Mouse (Mus musculus) urinary bladder, postnatal 10 days (tissue): ENCODE measurements around the gene Hoxc12.
A peak's percentile ranks its signal among the peaks of the same experiment; 100 is the strongest.

Experiments used
- DNase-seq: peaks from one replicate; pipeline ENCODE4 v3.0.0; 2022; ENCODE audit warnings: low spot score

Gene Hoxc12

DNA sequence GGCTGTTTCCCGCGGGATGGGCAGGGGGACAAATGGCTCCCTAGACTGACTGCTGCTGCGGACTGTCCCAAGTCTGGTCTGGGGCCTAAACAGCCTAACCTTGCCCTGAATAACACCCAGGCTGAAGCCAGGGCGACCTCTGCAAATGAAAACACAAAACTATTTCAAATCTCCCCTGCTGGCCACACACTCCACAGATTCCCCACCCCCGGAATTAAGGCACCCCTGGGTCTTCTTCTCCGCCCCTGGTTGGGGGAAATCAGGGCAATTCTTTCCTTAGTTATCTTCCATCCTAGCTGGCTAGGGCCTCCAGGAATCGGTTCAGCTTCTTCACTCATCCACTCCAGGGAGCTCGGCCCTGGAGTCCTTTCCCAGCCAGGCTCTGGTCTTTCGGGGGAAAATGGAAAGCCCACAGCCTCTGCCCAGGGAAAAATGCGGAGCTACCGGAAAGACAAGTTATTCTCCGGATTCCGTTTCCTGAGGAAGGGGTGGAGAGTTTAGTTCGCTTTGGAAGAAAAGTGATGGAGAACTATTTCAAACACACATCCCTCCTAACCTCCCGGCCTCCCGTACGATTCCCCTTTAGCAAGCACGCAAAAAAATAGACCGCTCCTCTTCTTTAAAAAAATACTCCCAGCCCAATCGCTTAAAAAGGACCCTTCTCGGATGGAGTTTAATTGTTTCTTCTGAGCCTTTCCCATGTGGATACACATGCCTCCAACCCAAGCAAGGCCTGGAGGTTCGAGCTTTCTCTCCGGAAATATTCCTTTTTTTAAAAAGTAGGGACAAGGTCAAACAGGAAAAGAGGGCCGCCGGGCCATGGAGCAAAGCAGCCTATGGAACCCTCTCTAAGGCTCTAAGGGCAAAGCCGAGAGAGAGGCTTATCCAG is 28.7 kb downstream of the Hoxc12 start:
- no peak for DNase-seq

DNA sequence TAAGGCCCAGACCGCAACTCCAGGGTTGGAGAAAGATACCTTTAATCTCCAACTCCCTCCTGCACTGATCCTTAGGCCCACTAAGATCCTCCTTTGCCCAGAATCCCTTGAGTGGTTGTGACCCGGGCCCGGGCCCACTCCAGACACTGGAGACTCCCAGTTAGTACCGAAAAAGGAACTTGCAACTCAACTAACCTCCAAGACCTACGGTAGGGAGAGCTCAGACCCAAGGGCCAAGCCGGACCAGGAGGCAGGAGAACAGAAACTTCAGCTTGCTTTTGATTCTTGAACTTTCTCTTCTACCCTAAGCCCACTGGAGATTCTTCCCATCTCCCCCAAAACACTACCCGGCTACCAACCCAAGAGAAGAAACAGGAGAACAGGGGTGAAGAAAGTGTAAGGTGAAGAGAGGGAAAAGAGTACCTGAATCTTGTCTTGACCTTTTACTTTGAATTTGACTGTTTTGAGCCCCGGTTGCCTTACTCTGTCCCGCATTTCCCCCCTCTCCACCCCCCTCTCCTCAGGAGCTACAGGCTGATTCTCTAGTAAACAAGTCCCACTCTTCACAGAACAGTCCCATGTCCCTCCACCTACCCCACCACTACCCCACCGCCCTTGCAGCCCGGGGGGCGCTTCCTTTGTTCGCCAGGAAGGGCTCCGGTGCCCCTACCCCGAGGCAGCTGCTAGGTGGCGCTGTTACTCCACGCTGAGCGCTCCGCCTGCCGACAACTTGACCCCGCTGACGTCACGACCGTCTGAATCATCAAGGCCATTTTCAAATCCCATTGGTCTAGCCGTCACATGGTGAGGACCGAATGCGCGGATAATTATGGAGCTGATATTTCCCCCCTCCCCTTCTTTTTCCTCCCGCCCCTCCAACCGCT is 29.6 kb downstream of the Hoxc12 start:
- peak; percentile 66 for DNase-seq

DNA sequence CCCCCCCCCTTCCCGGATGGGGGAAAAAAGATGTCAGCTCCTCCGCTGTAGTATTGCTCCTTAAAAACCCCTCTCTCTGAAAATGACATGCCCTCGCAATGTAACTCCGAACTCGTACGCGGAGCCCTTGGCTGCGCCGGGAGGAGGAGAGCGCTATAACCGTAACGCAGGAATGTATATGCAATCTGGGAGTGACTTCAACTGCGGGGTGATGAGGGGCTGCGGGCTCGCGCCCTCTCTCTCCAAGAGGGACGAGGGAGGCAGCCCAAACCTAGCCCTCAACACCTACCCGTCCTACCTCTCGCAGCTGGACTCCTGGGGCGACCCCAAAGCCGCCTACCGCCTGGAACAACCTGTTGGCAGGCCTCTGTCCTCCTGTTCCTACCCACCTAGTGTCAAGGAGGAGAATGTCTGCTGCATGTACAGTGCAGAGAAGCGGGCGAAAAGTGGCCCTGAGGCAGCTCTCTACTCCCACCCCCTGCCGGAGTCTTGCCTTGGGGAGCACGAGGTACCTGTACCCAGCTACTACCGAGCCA is 30.3 kb downstream of the Hoxc12 start, which contains the start of gene Hoxc10:
Hoxc10 (plus strand) TSS at position 21 of the 536 bp plus-strand sequence.
- no peak for DNase-seq

DNA sequence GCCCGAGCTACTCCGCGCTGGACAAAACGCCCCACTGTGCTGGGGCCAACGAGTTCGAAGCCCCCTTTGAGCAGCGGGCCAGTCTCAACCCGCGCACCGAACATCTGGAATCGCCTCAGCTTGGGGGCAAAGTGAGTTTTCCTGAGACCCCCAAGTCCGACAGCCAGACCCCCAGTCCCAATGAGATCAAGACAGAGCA is 30.7 kb downstream of the Hoxc12 start, which contains the start of gene Hoxc5:
Hoxc5 (plus strand) TSS at position 132 of the 199 bp plus-strand sequence.
- no peak for DNase-seq

DNA sequence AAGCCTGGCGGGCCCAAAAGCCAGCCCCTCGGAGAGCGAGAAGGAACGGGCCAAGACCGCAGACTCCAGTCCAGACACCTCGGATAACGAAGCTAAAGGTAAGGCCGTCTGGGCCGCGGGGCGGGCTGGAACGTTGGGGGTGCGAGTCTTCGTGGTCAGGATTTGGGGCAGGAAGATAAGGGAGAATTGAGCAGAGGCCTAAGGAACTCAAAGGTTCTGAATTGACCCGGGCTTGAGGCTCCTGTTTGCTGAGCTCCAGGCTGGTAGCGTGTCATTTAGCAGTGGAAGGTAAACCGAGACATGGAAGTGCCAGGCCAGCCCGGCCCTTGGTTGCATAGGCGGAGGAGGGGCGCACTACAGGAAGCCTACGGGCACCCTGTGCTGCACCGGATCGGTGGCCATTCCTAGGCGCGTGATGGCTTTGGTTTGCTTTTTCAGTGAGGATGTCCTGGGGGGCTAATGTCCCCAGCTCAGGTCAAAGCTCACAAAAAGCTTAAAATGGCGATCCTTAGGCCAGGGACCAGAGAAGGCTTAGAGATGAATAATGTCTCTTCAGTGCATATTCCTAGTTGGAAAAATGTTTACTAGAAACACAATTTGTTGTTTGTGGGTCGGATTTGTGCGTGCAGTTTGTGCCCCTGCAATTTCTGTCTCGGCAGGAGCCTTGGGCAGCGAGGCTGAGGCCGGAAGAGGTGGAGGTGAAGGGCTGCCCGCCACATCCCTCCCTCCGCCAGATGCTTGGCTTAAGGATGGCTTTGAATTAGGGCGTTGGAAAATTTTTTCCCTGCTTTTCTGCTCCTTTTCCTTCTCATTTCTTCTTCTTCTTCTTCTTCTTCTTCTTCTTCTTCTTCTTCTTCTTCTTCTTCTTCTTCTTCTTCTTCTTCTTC is 31.2 kb downstream of the Hoxc12 start:
- no peak for DNase-seq

DNA sequence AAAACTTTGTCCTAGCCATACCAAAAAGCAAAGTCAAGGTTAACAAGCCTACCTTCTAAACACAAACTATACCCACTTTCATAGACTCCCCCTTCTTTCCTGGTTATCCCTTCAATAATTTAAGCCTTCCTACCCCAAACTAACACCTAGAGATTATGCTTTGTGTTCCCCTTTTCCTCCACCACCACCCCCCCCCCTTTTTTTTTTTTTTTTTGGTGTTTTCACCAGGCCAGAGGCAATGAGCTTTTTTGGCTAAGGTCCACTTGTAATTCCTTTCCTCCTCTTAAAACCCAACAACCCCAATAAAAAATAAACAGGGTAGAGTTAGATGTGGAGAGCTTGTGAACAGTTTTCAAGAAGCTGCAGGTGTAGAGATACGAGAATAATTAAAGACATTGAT is 32.7 kb downstream of the Hoxc12 start:
- DNase-seq: no peak

DNA sequence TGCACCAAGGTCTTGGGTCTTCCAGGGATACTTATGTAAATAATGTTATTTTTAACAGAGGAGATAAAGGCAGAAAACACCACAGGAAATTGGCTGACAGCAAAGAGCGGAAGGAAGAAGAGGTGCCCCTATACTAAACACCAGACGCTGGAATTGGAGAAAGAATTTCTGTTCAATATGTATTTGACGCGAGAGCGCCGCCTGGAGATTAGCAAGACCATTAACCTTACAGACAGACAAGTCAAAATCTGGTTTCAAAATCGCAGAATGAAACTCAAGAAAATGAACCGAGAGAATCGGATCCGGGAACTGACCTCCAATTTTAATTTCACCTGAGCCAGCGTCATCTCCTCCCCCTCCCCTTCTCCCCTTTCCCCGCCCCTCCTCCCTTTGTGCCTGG is 34.2 kb downstream of the Hoxc12 start:
- no peak for DNase-seq

DNA sequence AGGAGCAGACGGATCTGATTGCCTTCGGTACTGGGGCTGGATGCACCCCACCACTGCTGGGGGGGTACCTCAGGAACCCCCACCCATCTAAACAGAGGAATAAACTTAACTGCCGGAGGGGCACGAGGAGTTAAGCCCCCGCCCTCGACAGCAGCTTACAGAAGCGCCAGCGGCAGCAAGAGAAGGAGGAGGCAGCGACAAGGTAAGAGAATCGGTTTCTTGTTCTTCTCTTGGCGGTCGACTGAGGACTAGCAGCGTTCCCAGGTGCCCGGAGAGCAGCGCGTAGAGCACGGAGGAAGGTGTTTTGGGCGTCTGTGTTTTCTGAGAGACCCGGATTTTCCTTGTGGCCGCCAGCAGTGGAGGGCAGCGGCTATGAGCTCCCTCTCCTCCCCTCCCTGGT is 35.7 kb downstream of the Hoxc12 start:
- no peak for DNase-seq

DNA sequence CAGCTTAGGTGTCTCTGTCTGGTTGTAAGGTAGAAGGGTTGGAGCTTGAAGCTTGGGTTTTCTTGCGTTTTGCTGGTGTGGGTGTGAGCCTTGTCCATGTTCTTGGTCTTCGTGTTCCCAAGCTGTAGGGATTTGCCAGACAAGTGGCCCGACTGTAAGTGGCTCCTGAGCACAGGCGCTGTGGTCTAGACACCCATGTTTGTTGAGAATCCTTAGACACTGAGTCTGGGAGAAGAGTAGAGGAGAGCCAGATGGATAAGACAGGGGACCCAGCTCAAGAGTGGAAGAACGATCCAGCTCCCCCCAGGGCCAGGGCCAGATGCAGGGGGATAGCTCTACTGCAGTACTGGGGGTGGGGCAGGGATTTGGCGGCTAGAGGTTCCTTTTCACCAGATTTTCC is 36.2 kb downstream of the Hoxc12 start:
- DNase-seq: no peak

DNA sequence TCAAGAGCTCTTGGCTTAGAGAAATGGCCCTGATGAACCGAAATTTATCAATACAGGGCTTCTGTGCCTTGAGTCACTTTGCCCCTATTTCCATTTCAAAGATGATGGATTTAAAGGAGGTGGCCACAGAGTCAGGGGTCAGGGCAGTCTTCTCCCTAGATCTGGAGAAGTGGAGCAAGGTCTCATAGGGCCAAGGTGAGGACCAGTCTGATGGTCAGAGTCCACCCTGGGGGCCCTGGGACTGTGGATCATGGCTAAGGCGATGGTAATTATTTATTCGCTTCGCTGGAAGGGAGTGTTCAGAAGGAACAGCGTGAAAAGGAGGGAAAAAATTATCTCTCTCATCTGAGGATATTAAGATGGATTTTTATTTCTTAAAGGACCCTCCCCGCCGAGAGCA is 38.5 kb downstream of the Hoxc12 start:
- no peak for DNase-seq

DNA sequence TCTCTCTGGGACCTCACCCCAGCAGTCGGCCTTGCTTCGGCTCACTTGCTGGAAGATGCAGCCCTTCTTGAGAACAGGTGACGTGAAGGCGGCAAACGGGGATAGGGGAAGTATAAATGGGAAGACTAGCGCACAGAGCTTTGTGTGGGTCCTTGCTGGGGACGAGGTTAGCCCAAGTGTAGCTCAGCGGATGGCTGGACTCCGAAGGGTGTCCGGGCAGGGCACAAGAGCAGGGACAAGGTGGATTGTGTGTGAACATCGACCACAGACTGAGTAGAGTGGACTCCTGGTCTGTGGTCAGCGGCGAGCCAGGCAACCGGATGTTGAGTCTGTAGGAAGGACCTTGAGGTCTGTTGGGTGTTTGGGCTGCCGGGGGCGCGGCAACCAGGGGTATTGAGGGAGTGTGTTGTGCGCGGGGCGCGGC is 39.1 kb downstream of the Hoxc12 start:
- DNase-seq: no peak

DNA sequence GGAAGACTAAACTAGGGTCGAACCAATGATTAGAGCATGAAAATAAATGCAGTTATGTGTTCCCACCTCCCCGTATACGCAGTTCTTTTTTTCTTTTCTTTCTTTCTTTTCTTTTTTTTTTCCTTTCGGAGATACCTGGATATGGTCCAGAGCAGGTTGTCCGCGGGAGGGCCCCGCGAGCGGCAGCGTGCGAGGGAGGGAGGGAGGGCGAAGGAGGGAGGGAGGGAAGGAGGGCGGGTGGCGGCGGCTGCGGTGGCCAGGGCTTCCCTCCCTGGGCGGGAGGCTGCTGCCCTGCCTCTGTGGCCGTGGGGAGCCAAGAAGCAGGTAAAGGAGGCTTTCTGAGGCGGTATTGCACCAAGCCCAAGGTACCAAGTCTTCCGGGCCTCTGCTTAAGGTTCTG is 39.6 kb downstream of the Hoxc12 start, which contains the start of gene Hoxc9:
Hoxc9 (plus strand) TSS at position 269 of the 400 bp plus-strand sequence.
- DNase-seq: no peak

DNA sequence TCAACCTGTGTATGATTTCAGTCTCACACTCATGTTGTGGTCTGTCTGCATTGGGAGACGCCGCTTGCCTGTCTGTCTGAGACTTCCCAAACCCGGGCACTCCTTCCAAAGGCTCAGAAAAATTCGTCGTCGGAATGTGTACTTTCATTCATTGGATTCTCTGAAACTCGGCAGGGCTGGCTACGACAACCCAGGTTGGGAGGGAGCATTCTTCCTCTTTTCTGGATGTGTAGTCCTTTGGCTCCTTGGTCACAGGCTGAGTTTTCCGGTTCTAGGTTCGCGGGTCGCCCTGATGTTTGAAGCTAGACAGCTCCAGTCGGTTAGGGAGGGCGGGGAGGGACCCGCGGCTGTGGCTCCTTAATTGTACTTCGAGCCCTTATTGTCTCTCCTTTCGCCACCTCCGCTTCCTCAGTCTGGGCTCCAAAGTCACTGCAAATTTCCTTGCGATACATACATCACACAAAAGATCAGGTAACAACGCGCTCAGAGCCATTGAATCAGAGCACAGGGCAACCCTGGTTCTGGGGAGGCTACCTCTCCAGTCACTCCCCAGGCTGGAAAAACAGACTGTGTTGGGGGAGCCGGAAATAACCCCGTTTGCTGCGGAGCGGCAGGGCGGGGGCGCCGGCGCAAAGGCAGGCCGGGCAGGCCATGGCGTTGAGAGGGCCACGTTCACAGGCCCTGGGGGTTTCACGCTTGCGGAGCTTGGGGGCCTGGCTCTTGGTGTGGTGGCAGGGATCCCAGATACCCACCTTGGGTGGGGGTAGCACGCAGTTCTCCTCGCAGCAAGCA is 40.3 kb downstream of the Hoxc12 start:
- DNase-seq: no peak

DNA sequence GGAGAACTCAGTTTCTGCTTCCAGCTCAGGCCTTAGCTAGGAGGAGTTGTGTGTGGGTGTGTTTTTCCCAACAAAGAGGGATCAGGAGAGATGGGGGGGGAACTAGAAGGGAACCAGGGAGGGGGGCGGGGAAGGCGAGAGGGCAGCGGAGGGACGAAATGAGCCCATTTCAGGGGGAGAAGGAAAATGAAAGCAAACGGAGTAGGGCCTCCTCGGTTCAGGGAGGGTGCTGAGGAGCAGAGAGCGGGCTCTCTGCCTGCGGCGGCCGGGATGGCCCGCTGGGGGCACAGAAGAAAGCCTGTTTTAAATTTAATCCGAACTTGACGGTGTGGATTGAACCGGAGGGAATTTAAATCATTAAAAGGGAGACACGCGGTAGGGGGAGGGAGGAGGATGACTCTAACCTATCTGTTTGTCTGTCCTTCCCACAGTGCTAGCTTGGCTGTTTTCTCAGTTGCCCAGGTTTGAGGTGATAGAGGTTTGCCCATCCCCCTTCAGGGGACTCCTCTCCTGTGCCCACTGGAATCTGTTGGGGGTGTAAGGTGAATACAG is 40.9 kb downstream of the Hoxc12 start:
- no peak for DNase-seq

DNA sequence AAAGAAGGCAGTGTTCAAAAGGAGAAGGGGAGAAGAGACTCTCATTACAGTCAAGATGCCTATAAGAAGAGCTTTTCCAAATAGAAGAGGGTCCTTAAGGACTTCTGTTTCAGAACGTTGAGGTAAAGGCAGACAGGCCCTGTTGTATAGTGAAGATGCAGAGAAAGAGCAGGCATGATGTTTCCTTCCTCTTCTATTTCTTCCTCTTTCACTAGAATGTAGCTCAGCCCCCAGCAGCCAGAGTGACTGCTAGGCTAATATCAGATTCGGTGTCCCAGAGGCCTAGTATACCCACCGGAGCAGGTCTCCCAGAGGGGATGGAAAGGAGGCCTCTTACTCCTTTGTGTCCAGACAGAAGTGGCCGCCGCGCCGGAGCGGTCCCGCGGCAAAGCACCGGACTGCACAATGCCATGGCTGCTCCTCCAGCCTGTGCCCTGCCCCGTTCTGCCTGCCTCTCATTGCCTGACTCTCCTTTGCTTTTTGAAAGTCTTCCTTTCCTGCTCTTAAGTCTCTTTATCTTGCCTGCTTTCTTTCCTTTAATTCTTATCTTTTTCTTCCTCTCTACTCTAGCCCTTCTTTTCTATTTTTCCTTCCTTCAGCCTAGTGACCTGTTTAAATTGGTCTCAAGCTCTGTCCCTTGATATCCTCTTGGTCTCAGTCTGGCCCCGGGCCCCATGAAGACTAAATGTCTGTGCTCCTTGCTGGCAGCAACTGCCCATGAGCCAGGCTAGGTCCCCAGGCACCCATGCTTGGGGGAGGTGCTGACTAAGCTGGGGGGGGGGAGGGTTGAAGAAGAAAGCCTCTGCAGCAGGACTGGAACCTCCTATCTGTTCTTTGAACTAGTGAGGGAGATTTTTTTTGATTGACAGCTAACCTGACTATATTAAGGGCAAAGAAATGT is 42.3 kb downstream of the Hoxc12 start:
- DNase-seq: no peak

DNA sequence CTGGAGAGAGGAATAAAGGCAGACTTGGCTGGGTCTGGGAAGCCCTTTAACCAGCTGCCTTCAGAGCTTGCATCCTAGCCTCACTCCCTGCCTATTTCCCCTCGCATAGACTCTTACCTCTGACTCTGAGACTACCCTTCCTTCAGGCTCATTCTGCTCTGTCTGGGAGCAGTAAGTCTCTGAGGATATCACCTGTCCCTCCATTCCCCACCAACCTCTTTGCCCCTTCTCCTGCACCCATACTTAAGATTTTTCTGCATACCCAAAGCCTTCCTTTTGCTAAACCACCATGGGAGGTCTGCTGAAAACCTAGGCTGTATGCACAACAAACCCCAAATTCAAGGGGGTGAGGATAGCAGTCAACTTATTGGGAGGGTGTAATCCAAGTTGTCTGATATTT is 43.4 kb downstream of the Hoxc12 start:
- DNase-seq: no peak

DNA sequence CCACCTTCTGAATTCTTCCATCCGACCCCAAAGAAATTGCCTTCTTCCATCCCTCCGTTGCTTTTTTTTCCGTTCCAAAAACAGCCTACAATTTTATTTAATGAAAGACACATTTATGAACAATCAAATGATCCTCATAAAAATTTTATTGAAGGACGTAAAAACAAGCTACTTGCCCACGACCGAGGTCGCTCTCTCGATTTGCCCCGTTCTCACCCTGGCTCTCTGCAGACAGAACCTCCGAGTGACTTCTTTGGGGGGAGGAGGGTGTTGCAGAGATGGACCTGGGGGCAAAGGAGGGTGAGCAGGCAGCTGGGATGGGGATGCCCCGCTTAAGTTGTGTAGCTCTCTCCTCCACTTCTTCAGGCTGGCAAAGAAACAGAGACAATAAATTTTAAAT is 43.8 kb downstream of the Hoxc12 start:
- no peak for DNase-seq

DNA sequence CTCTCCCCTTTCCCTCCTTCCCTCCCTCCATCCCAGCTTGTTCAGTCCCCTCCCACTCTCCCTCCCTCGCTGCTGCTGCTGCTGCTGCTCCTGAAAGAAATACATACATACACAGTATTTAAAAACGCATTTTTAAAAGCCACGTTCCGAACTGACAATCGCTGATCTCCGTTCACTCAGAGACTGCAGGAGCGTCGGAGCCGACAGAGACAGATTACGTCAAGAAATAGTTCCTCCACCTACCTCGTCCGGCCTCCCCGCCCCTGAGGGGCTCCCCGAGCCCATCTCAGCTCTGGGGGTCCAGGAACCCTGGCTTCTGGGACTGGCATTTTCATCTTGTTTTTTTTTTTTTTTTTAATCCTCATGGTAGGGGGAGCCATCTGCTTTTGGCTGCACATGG is 44.4 kb downstream of the Hoxc12 start:
- DNase-seq: no peak

DNA sequence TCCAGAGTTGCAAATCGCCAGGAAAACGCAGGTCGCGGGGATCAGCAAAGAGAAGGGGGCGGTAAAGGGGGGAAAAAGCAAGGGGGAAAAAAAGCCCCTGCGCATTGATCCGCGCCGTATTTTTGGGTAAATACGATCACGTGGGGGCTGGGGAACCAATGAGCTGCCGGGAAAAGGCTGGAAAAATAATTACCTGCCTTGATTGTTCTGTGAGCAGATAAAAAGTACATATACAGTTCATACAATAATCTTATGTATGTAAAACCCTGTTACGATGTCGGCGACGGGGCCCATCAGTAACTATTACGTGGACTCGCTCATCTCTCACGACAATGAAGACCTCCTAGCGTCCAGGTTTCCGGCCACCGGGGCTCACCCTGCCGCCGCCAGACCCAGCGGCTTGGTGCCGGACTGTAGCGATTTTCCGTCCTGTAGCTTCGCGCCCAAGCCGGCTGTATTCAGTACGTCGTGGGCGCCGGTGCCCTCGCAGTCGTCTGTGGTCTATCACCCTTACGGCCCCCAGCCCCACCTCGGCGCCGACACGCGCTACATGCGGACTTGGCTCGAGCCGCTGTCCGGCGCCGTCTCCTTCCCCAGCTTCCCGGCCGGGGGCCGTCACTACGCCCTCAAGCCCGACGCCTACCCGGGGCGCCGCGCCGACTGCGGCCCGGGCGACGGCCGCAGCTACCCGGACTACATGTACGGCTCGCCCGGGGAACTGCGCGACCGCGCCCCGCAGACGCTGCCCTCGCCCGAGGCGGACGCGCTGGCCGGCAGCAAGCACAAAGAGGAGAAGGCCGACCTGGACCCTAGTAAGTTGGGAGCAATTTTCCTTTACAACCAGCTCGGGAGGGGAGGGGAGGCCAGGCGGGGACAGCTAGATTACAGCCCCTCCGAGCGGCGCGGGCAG is 45.1 kb downstream of the Hoxc12 start:
- no peak for DNase-seq
